Mouse (Mus musculus): ENCODE data around the gene Rgs7. TPM values are rescaled to one million over a fixed set of nuclear protein-coding genes. Genes with fewer than 3 reads are reported as not detected.

The Rgs7 gene
- total RNA-seq, 1 experiment from 2014 or later = not detected

DNA sequence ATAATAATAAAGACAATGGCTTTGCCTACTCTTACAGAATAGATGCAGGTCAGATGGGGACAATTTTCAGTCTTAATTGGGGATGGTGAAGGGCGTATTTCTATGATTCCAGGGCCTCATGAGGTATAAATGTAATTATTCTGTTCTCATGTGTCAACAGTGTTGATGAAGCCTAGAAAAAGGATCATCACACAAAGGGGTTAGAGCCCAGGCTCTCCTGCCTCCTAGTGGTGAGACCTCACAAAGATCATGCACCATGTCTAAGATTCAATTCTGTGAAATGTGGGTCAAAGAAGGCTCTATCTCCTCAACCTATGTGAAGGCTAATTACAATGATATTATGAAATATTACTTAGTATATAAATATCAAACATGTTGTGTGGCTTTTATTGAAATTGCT, 146.1 kb downstream of the Rgs7 start:
- ATAC-seq (replicated peaks in 1 of 2; ENCODE audit: insufficient read depth in 1 of 2, low FRiP score in 2 of 2, low TSS enrichment in 1 of 2, low read depth in 1 of 2, poor library complexity in 2 of 2, severe bottlenecking in 2 of 2) = no peak

DNA sequence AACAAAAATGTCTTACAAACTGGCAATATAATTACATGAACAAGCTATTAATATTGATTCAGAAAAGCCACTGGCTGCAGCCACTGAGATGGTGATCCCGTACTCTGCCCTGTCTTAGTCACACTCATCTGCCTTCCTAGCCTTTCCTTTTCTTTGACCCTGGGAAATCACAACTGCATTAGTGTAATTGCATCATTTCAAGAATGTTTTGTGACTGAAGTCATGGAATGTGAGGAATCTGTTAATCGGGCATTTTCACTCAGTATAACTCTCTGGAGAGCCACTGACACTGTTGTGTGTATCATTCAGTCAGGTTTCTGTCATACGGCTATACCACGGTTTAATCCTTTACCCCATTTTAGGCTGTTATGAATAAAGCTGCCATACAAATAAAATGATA, 156.1 kb downstream of the Rgs7 start:
- no peak for ATAC-seq (replicated peaks in 1 of 2; ENCODE audit: insufficient read depth in 1 of 2, low FRiP score in 2 of 2, low TSS enrichment in 1 of 2, low read depth in 1 of 2, poor library complexity in 2 of 2, severe bottlenecking in 2 of 2)

DNA sequence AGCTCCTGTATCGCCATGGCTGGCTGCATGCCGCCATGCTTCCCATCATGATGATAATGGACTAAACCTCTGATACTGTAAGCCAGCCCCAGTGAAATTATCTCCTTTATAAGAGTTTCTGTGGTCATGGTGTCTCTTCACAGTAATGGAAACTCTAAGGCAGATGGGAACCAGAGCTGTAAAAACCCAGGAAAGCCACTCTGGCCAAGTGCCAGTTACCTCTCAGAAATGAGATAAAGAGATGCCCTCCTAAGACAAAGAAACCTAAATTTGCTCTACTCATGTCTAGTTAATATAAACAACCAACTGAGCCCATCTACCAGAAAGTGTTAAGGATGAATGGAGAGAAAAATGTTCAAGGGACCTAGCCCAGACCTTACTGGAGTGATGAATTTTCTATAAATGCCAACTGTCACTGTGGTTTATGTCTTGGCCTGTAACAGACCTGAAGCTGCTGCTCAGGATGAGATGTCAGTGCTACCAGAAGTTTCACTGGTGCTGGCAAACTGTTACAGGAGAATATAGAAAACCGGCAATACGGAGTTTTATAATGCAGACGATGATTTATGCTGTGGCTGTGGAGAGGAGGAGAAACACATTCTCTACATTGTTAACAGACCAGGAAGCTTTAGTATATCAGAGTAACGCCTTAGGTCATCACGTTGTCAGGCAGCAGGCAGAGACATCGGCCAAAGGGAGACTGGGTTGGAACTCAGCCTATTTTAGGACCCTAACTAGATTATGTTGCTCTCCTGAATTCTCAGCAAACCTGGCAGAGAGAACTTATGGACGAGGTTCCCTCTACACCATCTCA, 159.1 kb downstream of the Rgs7 start:
- ATAC-seq (replicated peaks in 1 of 2; ENCODE audit: insufficient read depth in 1 of 2, low FRiP score in 2 of 2, low TSS enrichment in 1 of 2, low read depth in 1 of 2, poor library complexity in 2 of 2, severe bottlenecking in 2 of 2) = no peak

DNA sequence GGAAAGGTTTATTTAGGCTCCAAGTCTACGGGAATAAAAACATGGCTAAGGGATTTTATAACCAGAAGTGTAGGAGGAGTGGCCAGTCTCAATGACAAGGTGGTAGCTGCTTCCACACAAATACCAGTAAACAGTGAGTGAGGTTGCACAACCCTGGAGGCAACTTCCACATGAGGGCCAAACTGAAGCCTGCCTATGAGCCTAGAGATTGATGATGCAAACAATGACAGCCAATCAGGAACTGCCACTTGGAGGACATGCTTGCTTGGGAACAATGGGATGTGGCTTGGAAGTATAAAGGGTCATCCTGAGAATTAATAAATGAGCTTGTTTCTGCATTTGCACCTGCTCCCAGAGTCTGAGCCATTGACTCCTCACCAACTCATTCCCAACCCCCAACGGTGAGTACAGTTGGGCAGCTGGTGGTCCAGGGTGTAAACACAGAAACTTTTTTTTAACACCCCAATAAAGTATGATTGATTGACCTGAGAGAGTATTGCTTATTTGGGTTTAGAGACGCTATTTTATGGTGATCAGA, 162.3 kb downstream of the Rgs7 start:
- no peak for ATAC-seq (replicated peaks in 1 of 2; ENCODE audit: insufficient read depth in 1 of 2, low FRiP score in 2 of 2, low TSS enrichment in 1 of 2, low read depth in 1 of 2, poor library complexity in 2 of 2, severe bottlenecking in 2 of 2)

DNA sequence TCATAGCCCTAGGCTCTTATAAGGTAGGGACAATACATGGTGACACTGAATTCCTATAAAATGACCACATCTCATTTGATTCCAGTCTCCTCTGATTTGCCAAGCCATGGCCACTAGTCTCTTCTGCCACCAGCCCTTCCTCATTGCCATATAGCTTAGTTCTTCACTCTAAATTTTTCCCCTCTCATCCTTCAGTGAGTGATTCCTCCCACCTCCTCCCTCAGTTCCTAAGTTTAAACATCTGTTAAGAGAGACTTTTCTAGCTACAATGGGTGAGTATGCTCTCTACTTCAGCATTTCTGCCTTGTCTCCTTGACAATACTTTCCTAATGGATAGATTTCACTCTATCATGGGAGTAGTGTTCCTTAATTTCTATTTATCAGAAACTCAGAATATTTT, 169.5 kb downstream of the Rgs7 start:
- no peak for ATAC-seq (replicated peaks in 1 of 2; ENCODE audit: insufficient read depth in 1 of 2, low FRiP score in 2 of 2, low TSS enrichment in 1 of 2, low read depth in 1 of 2, poor library complexity in 2 of 2, severe bottlenecking in 2 of 2)

DNA sequence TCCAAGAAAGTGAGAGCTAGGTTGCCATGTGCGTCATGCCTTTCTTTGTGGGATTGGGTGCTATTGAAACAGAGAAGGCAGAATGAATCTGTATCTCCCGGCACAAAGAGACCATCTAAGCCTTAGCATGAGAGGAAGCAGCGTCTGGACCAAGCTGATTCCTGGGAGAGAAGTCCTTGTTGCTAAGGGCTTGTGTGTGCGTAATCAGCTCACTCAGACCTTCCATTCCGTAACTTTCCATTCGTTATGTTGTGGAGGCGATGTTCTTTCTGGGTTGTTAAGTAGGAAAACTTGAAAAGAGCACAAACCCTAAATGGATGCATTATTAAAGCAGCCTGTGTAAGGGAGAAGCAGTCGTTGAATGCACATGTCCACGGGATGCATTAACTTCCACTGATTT, 173.1 kb downstream of the Rgs7 start:
- ATAC-seq (replicated peaks in 1 of 2; ENCODE audit: insufficient read depth in 1 of 2, low FRiP score in 2 of 2, low TSS enrichment in 1 of 2, low read depth in 1 of 2, poor library complexity in 2 of 2, severe bottlenecking in 2 of 2) = no peak

DNA sequence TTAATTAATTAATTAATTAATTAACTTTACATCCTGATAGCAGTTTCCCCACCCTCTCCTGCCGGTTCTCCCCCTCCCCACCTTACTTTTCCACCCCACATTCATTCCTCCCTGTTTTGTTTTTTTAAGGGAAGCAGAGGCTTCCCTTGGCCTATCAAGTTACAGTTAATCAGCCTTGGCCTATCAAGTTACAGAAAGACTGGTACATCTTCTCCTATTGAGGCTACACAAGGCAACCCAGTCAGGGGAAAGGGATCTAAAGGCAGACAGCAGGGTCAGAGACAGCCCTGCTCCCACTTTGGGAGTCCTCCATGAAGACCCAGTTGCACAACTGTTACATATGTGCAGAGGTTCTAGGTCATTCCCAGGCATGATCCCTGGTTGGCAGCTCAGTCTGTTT, 175.0 kb downstream of the Rgs7 start:
- ATAC-seq (replicated peaks in 1 of 2; ENCODE audit: insufficient read depth in 1 of 2, low FRiP score in 2 of 2, low TSS enrichment in 1 of 2, low read depth in 1 of 2, poor library complexity in 2 of 2, severe bottlenecking in 2 of 2) = no peak

DNA sequence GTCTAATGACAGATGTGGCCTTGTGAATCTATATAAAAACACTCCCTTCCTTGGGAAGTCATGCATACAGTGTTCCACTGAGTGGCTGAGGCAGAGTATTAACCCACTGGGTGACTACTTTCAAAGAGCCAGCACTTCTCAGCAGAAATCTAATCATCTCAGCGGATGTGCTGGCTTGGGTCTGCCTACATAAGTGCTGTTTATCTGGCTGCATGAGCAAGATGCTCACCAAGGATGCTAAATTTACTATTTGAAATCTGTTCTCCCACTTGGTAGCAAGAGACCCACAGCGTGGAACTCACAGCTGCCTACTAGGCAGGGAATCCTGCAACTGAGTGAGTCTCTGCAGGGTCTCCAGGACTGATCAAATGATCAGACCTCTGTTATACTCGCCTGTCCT, 184.7 kb downstream of the Rgs7 start:
- no peak for ATAC-seq (replicated peaks in 1 of 2; ENCODE audit: insufficient read depth in 1 of 2, low FRiP score in 2 of 2, low TSS enrichment in 1 of 2, low read depth in 1 of 2, poor library complexity in 2 of 2, severe bottlenecking in 2 of 2)

DNA sequence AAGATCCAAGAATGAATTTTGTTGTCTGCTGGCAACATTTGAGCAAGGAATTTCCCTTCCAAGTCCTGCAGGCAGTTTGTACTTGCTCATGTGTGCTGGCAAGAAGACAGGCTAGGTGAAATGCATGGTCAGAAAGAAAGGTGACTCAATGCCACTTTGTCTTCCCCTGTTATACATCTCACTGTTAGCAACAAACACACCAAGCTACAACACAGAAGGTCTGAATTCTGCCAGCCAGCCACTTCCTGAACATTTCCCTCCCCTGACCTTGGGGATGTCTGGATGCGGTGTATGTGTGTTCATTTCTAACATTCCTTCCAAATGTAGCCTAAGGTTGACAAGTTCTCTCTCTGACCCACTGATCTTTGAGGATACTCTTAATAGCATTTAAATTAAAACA, 191.4 kb downstream of the Rgs7 start:
- ATAC-seq (replicated peaks in 1 of 2; ENCODE audit: insufficient read depth in 1 of 2, low FRiP score in 2 of 2, low TSS enrichment in 1 of 2, low read depth in 1 of 2, poor library complexity in 2 of 2, severe bottlenecking in 2 of 2) = no peak

DNA sequence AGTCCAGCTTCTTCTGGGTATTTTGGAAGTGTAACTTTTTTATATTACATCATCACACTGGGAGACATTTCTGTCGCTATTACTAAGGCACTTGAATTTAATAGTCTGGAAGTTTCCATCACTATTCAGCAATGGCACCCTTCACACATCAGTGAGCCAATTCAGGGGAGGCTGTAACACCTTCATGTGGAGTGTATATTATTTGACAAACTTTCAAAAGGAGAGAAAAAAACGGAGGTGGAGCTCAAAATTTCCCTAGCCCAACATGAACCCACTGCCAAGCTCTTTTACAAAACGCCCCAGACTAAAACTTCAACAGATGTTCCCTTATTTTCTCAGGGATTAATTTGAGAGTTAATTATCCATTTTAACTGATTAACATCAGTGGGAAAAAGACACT, 191.9 kb downstream of the Rgs7 start:
- no peak for ATAC-seq (replicated peaks in 1 of 2; ENCODE audit: insufficient read depth in 1 of 2, low FRiP score in 2 of 2, low TSS enrichment in 1 of 2, low read depth in 1 of 2, poor library complexity in 2 of 2, severe bottlenecking in 2 of 2)

DNA sequence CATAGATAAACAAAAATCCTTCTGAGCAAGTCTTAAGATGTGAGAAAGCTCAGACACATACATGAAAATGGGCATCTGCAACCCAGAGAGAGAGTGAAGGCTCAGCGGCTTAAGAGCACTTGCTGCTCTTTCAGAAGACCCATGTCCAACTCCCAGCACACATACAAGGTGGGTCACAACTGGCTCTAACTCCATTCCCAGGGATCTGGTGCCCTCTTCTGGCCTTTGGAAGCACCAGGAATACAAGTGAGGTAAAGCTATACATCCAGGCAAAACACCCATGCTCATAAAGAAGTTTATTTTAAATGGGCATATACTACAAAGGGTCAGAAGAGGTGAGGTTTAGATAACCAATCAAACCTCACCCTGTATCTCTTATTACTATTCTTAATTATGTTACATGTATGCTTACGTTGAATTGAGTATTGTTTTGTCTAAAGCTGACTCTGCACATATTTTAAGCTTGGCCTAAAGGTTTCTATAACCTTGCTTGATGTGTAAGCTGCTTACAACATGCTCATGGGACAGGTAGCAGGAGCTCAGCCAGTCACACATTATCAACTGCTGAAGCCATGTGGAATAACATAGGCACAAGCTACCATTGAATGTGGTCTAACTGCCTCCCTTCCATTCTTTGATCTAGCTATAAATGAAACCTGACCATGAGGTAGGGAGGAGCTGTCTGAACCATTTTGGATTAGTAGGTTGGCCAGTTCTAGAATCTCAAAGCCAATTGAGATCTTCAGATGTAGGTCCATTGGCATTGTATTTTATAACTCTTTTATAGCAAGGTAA, 192.5 kb downstream of the Rgs7 start:
- no peak for ATAC-seq (replicated peaks in 1 of 2; ENCODE audit: insufficient read depth in 1 of 2, low FRiP score in 2 of 2, low TSS enrichment in 1 of 2, low read depth in 1 of 2, poor library complexity in 2 of 2, severe bottlenecking in 2 of 2)

DNA sequence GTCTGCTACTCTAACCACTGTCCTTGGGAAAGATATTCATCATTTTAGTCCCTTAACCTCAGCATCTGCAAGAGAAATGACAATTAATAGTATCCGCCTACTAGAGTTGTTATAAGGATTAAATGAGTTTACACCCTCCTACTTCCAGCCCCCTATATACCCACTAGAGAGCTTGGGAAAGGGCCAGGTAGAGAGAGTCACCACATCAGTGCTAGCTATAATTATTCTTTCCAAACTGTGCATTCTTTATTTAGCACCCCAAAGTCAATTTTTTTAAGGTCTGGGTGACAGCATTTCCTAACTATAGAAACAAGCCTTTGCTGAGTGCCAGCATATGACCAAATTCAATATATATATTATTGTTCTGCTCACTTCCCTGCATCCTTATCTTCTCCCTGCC, 195.4 kb downstream of the Rgs7 start:
- ATAC-seq (replicated peaks in 1 of 2; ENCODE audit: insufficient read depth in 1 of 2, low FRiP score in 2 of 2, low TSS enrichment in 1 of 2, low read depth in 1 of 2, poor library complexity in 2 of 2, severe bottlenecking in 2 of 2) = no peak

DNA sequence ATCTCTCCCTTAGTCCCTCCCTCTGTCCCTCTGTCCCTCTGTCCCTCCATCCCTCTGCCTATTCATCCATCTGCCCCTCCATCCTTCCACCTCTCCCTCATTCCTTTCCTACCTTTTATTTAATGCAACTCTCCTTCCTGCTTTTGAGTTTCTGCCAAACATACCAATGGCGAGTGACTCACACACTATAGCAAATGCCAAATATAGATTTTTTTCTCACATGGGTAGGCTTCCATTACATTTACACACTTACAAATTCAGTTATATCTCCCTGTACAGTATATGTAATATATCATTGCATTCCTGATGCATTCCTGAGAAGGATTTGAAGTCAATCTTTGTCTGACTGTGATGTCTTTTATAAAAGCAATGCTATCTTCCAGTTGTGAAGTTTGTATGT, 202.2 kb downstream of the Rgs7 start:
- ATAC-seq (replicated peaks in 1 of 2; ENCODE audit: insufficient read depth in 1 of 2, low FRiP score in 2 of 2, low TSS enrichment in 1 of 2, low read depth in 1 of 2, poor library complexity in 2 of 2, severe bottlenecking in 2 of 2) = no peak

DNA sequence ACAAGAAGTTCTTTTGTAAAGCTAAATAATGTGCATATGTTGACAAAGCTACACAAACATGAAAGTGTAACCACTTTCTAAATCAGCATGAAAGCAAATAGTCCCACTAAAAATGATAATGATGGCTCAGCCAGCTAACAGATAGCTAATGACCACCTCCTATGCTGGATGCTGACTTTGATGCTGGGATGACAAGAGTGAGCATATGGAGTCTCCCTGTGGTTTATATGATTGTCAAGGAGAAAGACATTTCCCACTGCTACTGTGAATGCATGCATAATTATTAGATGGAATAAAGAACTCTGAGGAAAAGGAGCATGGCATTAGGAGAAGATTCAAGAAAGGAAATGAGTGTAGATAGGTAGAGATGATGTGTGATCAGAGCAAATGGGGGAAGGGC, 230.0 kb downstream of the Rgs7 start:
- ATAC-seq (replicated peaks in 1 of 2; ENCODE audit: insufficient read depth in 1 of 2, low FRiP score in 2 of 2, low TSS enrichment in 1 of 2, low read depth in 1 of 2, poor library complexity in 2 of 2, severe bottlenecking in 2 of 2) = no peak

DNA sequence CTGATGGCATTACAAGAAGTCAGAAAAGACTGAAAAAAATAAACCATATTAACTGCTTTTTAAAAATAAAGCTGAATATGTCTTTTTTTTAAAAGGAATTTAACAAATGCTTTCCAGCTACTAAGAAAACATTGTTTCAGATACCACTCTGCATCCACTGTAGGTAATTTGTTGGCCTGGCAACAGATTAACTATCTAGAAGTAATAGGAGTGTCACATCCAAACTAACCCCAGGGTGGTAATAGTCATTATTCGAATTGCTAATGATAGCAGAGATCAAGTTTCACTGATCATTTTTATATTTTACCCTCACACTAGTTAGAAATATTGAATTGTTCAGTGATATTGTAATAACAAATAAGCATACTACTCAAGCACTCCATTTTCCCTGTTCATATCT, 232.9 kb downstream of the Rgs7 start:
- ATAC-seq (replicated peaks in 1 of 2; ENCODE audit: insufficient read depth in 1 of 2, low FRiP score in 2 of 2, low TSS enrichment in 1 of 2, low read depth in 1 of 2, poor library complexity in 2 of 2, severe bottlenecking in 2 of 2) = no peak

DNA sequence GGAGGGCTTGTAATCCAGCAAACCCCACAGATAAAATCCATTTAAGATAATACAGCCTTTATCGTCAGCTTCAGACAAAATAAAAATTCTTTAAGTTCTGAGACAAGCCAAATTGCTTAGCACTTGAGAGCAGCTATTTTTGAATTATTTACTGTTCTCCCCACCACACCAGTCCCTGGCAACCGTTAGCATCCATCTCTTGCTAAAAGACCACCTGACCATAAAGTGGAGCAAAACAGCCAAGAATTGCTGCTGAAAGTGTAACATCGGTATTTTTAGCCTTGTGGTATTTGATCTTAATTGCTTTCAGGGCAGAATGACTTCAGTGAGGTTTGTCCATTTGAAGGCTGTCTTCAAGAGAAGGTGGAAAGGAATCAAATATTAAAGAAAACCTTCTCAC, 237.1 kb downstream of the Rgs7 start:
- ATAC-seq (replicated peaks in 1 of 2; ENCODE audit: insufficient read depth in 1 of 2, low FRiP score in 2 of 2, low TSS enrichment in 1 of 2, low read depth in 1 of 2, poor library complexity in 2 of 2, severe bottlenecking in 2 of 2) = no peak

DNA sequence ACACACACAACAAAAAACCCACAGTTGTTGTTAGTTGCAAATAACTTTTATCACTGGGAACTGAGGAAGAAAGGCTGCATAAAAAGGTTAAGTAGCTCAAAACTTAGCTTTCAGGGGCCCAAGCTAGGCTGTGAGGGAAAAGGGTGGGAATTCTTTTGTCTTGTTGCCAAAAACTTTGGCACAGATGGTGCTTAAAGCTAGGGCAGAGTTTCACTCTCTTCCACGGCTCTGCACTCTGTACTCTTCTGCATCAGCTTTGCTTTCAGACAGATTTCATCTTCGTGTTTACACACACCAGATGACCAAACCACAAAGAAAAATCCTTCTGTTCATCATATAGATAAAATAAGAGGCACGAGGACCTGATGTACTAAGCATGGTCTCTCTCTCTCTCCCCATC, 237.6 kb downstream of the Rgs7 start:
- ATAC-seq (replicated peaks in 1 of 2; ENCODE audit: insufficient read depth in 1 of 2, low FRiP score in 2 of 2, low TSS enrichment in 1 of 2, low read depth in 1 of 2, poor library complexity in 2 of 2, severe bottlenecking in 2 of 2) = no peak

DNA sequence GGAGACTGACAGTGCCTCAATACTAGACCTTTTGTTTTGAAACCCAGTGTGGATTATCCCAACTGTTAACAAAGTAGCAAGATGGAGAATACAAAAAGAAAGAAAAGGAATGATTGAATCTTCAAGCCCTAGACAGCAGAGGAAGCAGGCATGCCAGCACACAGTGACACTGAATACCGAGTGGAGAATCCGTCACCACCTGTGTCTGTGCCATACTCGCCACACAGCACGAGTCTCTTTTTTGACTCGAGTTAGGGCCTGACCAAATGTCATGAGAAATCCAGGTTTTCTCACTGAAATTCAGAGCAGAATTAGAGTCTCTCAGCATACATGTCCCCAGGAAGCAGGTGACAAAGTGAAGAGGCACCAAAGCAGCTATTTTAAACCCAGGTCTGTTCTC, 250.2 kb downstream of the Rgs7 start:
- 0 out of 4 replicates have a peak, but pooled peaks of 1 of the 2 experiments have one; percentile 12 for ATAC-seq (replicated peaks in 1 of 2; ENCODE audit: insufficient read depth in 1 of 2, low FRiP score in 2 of 2, low TSS enrichment in 1 of 2, low read depth in 1 of 2, poor library complexity in 2 of 2, severe bottlenecking in 2 of 2)

Data from hematopoietic stem cell, adult 5-6 weeks (primary cell).